In genomic region chr6:127326333-127326729, GRCm38 (mm10) we compare ENCODE assay signal across 21 mouse cellular contexts.
A peak's percentile ranks its signal among the peaks of the same experiment; 100 is the strongest.
DNase-seq lines count a peak whose midpoint lies in the region; ATAC-seq and TF ChIP-seq lines count a peak whose summit lies in the region.
"Had no signal": no experiment of that assay in that cellular context is flagged by ENCODE, and none has a peak within 500 bp of the region (broad histone marks: within the 10 kb centered on the region; RNA-seq: fewer than 3 reads in every experiment).

No protein-coding gene starts in this region.

- no peak for ATAC-seq in hindbrain, embryonic 13.5 days (ENCODE audit: low FRiP score)
- ATAC-seq in intestine, embryonic 14.5 days (replicated peaks; ENCODE audit: low FRiP score, low TSS enrichment, low read depth) = peak; percentile 67
- no peak for ATAC-seq in liver, postnatal 0 days
- ATAC-seq in midbrain, embryonic 11.5 days (ENCODE audit: low FRiP score) = no peak
- ATAC-seq: forebrain, postnatal 0 days had no signal

- H3K27me3 ChIP-seq in hindbrain, embryonic 10.5 days (ENCODE audit: insufficient read depth, poor library complexity, severe bottlenecking) = peaks cover 14% of the 10 kb centered on the region
- peaks cover 14% of the 10 kb centered on the region for H3K27me3 ChIP-seq in hindbrain, embryonic 13.5 days
- H3K27me3 ChIP-seq in intestine, embryonic 14.5 days (replicated peaks; ENCODE audit: control insufficient read depth, insufficient read depth, low read length) = no peaks in the 10 kb centered on the region
- H3K27me3 ChIP-seq in liver, postnatal 0 days (ENCODE audit: insufficient read depth, low read length) = 0 out of 2 replicates have a peak, but pooled peaks cover 5% of the 10 kb centered on the region
- no peaks in the 10 kb centered on the region for H3K27me3 ChIP-seq in midbrain, embryonic 11.5 days (ENCODE audit: control insufficient read depth, insufficient read depth, low read length)
- H3K27me3 ChIP-seq: limb, embryonic 12.5 days; neural tube, embryonic 13.5 days had no signal

- no peaks in the 10 kb centered on the region for H3K36me3 ChIP-seq in hindbrain, embryonic 10.5 days
- H3K36me3 ChIP-seq in hindbrain, embryonic 13.5 days = no peaks in the 10 kb centered on the region
- H3K36me3 ChIP-seq in intestine, embryonic 14.5 days (ENCODE audit: control insufficient read depth, insufficient read depth, low read length) = no peaks in the 10 kb centered on the region
- H3K36me3 ChIP-seq in liver, postnatal 0 days (replicated peaks; ENCODE audit: insufficient read depth, low read length) = no peaks in the 10 kb centered on the region
- H3K36me3 ChIP-seq in midbrain, embryonic 11.5 days (ENCODE audit: control insufficient read depth, insufficient read depth, low read length) = no peaks in the 10 kb centered on the region
- H3K36me3 ChIP-seq: hindbrain, embryonic 12.5 days; limb, embryonic 12.5 days; neural tube, embryonic 13.5 days had no signal

- DNase-seq in hindbrain, embryonic 10.5 days (ENCODE audit: low spot score) = no peak
- no peak for DNase-seq in intestine, embryonic 14.5 days (ENCODE audit: low spot score)
- peak; percentile 74 for DNase-seq in large intestine, adult 2 months (ENCODE audit: low read depth, low spot score)
- DNase-seq in liver, postnatal 0 days = no peak
- no peak for DNase-seq in cerebellum, postnatal 14 days
- DNase-seq in midbrain, embryonic 11.5 days (ENCODE audit: low spot score, missing footprints) = no peak
- DNase-seq in urinary bladder, postnatal 25 days (ENCODE audit: low spot score) = no peak
- DNase-seq: adrenal gland, adult 8-10 months; B cell, adult 2 months; cerebellum, adult 11-12 months; forebrain, postnatal 0 days; gastrocnemius, postnatal 10 days; heart, adult 18-20 months; kidney, adult 11 months; kidney, postnatal 10 days; right cerebral cortex, postnatal 4 days had no signal

- WGBS in hindbrain, embryonic 10.5 days = 89% methylated on average over 6 of the region's 6 CpGs
- WGBS in hindbrain, embryonic 13.5 days = 90% methylated on average over 6 of the region's 6 CpGs
- WGBS in intestine, embryonic 14.5 days = 48% methylated on average over 6 of the region's 6 CpGs
- 34% methylated on average over 6 of the region's 6 CpGs for WGBS in large intestine, adult 2 months
- 32% methylated on average over 6 of the region's 6 CpGs for WGBS in liver, postnatal 0 days (ENCODE audit: insufficient replicate concordance)
- WGBS in midbrain, embryonic 11.5 days = 86% methylated on average over 6 of the region's 6 CpGs

- H3K9me3 ChIP-seq in hindbrain, embryonic 10.5 days = no peaks in the 10 kb centered on the region
- no peaks in the 10 kb centered on the region for H3K9me3 ChIP-seq in hindbrain, embryonic 13.5 days
- H3K9me3 ChIP-seq in intestine, embryonic 14.5 days (ENCODE audit: control insufficient read depth, low read length) = no peaks in the 10 kb centered on the region
- no peaks in the 10 kb centered on the region for H3K9me3 ChIP-seq in liver, postnatal 0 days (ENCODE audit: low read length)
- H3K9me3 ChIP-seq in midbrain, embryonic 11.5 days (ENCODE audit: control insufficient read depth, low read length) = no peaks in the 10 kb centered on the region
- H3K9me3 ChIP-seq: hindbrain, embryonic 12.5 days; limb, embryonic 12.5 days; neural tube, embryonic 13.5 days had no signal

- no peak for TF ChIP-seq EP300 in liver, postnatal 0 days (IDR thresholded peaks at IDR 0.05; ENCODE audit: low read depth)

- TF ChIP-seq CTCF in liver, postnatal 0 days (IDR thresholded peaks at IDR 0.05; ENCODE audit: low read depth) = no peak

- 0 out of 2 replicates have a peak overlapping the region, but pooled peaks have one; percentile 25 for H3K27ac ChIP-seq in hindbrain, embryonic 10.5 days
- no peak overlapping the region for H3K27ac ChIP-seq in hindbrain, embryonic 13.5 days
- peak overlapping the region; percentile 30 for H3K27ac ChIP-seq in intestine, embryonic 14.5 days (ENCODE audit: low read depth)
- no peak overlapping the region for H3K27ac ChIP-seq in liver, postnatal 0 days (ENCODE audit: low read depth)
- no peak overlapping the region for H3K27ac ChIP-seq in midbrain, embryonic 11.5 days (ENCODE audit: low read depth, low read length)
- H3K27ac ChIP-seq: hindbrain, embryonic 12.5 days; limb, embryonic 12.5 days; macrophage; neural tube, embryonic 13.5 days had no signal

- no peak overlapping the region for H3K4me2 ChIP-seq in hindbrain, embryonic 13.5 days
- no peak overlapping the region for H3K4me2 ChIP-seq in intestine, embryonic 14.5 days (ENCODE audit: low read length)
- peak overlapping the region; percentile 32 for H3K4me2 ChIP-seq in liver, postnatal 0 days (ENCODE audit: low read depth, low read length)
- no peak overlapping the region for H3K4me2 ChIP-seq in midbrain, embryonic 11.5 days
- H3K4me2 ChIP-seq: hindbrain, embryonic 12.5 days; limb, embryonic 12.5 days; neural tube, embryonic 13.5 days had no signal

- H3K9ac ChIP-seq in hindbrain, embryonic 13.5 days = no peak overlapping the region
- H3K9ac ChIP-seq in intestine, embryonic 14.5 days (ENCODE audit: low read length) = no peak overlapping the region
- H3K9ac ChIP-seq in liver, postnatal 0 days (replicated peaks) = no peak overlapping the region
- no peak overlapping the region for H3K9ac ChIP-seq in midbrain, embryonic 11.5 days (ENCODE audit: low read length)
- H3K9ac ChIP-seq: forebrain, postnatal 0 days; hindbrain, embryonic 12.5 days; limb, embryonic 12.5 days; neural tube, embryonic 13.5 days had no signal

- H3K4me1 ChIP-seq in hindbrain, embryonic 10.5 days (replicated peaks) = peaks cover 47% of the 10 kb centered on the region
- H3K4me1 ChIP-seq in hindbrain, embryonic 13.5 days (replicated peaks) = peaks cover 23% of the 10 kb centered on the region
- H3K4me1 ChIP-seq in intestine, embryonic 14.5 days (replicated peaks; ENCODE audit: control insufficient read depth, insufficient read depth, low read length) = peaks cover 23% of the 10 kb centered on the region
- peaks cover 52% of the 10 kb centered on the region for H3K4me1 ChIP-seq in liver, postnatal 0 days (ENCODE audit: insufficient read depth)
- peaks cover 26% of the 10 kb centered on the region for H3K4me1 ChIP-seq in midbrain, embryonic 11.5 days (ENCODE audit: control insufficient read depth, insufficient read depth, low read length)

- no peak overlapping the region for H3K4me3 ChIP-seq in hindbrain, embryonic 10.5 days
- no peak overlapping the region for H3K4me3 ChIP-seq in hindbrain, embryonic 13.5 days
- H3K4me3 ChIP-seq in intestine, embryonic 14.5 days (ENCODE audit: low read depth, low read length) = no peak overlapping the region
- H3K4me3 ChIP-seq in liver, postnatal 0 days (ENCODE audit: low read depth, low read length) = no peak overlapping the region
- H3K4me3 ChIP-seq in midbrain, embryonic 11.5 days (ENCODE audit: low read depth, low read length) = no peak overlapping the region
- H3K4me3 ChIP-seq: hindbrain, embryonic 12.5 days; limb, embryonic 12.5 days; neural tube, embryonic 13.5 days had no signal

Comparison
In these comparisons a context has a peak if more than half of its experiments do, and no peak if none do; other contexts are left out.
1. H3K27ac ChIP-seq: peak in hindbrain, embryonic 10.5 days (single experiment) and intestine, embryonic 14.5 days (single experiment); none in hindbrain, embryonic 13.5 days (single experiment), liver, postnatal 0 days (single experiment) and midbrain, embryonic 11.5 days (single experiment).